Comparison of ENCODE assay signal across 23 mouse cellular contexts in genomic region chr12:4534252-4534651, GRCm38 (mm10). TPM values are rescaled to one million over a fixed set of nuclear protein-coding genes. Genes with fewer than 3 reads are reported as not detected.
"Had no signal": no experiment of that assay in that cellular context is flagged by ENCODE, and none has a peak within 500 bp of the region (broad histone marks: within the 10 kb centered on the region; RNA-seq: fewer than 3 reads in every experiment).

No protein-coding gene starts in this region.

- H3K36me3 ChIP-seq: limb, embryonic 10.5 days; liver, embryonic 12.5 days; midbrain, embryonic 13.5 days; neural tube, embryonic 15.5 days had no signal

- H3K4me2 ChIP-seq: liver, embryonic 12.5 days; midbrain, embryonic 13.5 days; neural tube, embryonic 15.5 days had no signal

- H3K4me1 ChIP-seq: limb, embryonic 10.5 days; midbrain, embryonic 13.5 days; neural tube, embryonic 15.5 days had no signal

- H3K4me3 ChIP-seq: layer of hippocampus, adult 2 months; limb, embryonic 10.5 days; liver, embryonic 12.5 days; midbrain, embryonic 13.5 days; neural tube, embryonic 15.5 days had no signal

- H3K27ac ChIP-seq: kidney, postnatal 0 days; layer of hippocampus, adult 2 months; limb, embryonic 10.5 days; liver, embryonic 12.5 days; macrophage; midbrain, embryonic 13.5 days; neural tube, embryonic 15.5 days had no signal

- H3K9me3 ChIP-seq: liver, embryonic 12.5 days had no signal

- H3K9ac ChIP-seq: liver, embryonic 12.5 days; midbrain, embryonic 13.5 days; neural tube, embryonic 15.5 days had no signal

- DNase-seq: kidney, adult 11 months; kidney, adult 9 months; kidney, postnatal 36 days; lung, postnatal 10 days; right cerebral cortex, adult 18-20 months; right cerebral cortex, postnatal 25 days; thymus, postnatal 4 days had no signal

- H3K27me3 ChIP-seq: midbrain, embryonic 13.5 days; neural tube, embryonic 15.5 days had no signal

- ATAC-seq: liver, embryonic 12.5 days; midbrain, embryonic 13.5 days had no signal

RNA-seq across cellular contexts. Expression of gene Gm3625, which starts 58.5 kb away (rescaled TPM):
- total RNA-seq: layer of hippocampus, adult 2 months; layer of hippocampus, postnatal 10 days; left cerebral cortex, postnatal 14 days; midbrain, postnatal 0 days had no signal
- polyA plus RNA-seq: kidney, postnatal 0 days; limb, embryonic 10.5 days; limb, embryonic 14.5 days; liver, embryonic 12.5 days; liver, embryonic 16.5 days; macrophage; midbrain, embryonic 13.5 days; midbrain, postnatal 0 days; neural tube, embryonic 11.5 days; neural tube, embryonic 15.5 days; small intestine, adult 2 months; stomach, embryonic 16.5 days; thymus, postnatal 0 days had no signal
